Mouse (Mus musculus): ENCODE measurements around the gene Hdc.

Gene Hdc

GRCm38 (mm10) chr2:126551244-126551890 is 67.7 kb downstream of the Hdc start:
- no peak for DNase-seq

DNA sequence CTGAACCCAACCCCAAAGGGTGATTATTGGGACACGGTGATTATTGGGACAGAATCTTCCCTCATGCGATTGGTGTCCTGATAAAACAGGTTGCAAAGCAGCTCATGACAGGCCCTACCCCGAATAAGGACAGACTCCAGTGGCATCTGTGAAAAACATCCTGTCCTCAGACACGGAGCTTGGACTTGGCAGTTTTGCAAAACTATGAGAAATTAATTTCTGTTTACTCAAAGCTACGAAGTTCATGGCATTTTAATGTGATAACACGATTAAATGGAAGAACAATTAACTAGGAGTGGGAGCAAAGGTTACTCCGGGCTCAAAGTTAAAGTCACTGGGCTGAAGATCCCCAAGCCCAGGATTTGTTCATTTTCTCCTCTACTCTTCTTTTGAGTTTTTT is 69.4 kb downstream of the Hdc start:
- DNase-seq: no peak

DNA sequence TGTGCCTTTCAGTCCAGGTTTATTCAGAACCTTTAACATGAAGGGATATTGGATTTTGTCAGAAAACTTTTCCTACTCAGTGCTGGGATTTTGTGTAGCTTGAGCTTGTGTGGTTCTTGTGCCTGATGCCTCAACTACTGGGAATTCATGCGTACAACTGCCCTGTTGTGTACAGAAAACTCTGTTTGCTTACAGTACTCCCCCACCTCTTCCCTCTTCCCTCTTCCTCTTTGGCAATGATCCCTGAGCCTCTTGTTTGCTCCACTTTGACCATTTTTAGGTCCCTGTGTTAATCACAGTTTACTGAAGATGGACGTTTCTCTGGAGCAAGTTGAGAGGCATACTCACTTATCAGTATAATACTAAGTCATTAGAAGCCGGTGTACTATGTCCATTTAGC is 72.7 kb downstream of the Hdc start:
- DNase-seq: no peak

GRCm38 (mm10) chr2:126545297-126545696 is 73.8 kb downstream of the Hdc start:
- DNase-seq: no peak

All from embryo, embryonic 11 days (tissue).